Mouse (Mus musculus): ENCODE measurements at regions not wholly inside any gene's neighbourhood (a gene's known extent, or its start where the extent isn't known, plus 50 kb on each side); places are given as distances from the start of the nearest gene placed in this dataset.

DNA sequence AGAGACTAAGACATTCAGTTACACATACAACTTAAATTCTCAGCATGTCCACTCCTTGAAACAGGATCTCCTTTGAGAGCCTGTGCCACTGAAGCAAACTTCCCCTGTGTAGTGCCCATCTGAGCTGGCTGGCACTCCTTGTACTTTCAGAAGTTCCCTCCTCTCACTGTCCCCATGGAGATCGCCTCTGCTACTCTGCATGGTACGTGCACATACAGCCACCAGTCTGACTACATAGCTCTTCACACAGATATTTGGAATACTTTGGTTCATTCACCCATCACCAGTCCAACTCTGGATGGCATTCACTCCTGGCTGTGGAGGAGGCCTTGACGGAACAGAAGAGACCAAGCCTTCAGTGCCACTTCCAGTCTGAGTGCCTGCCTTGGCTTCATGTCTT is 79.8 kb upstream of the Pabpc6 start:
- Histone ChIP-seq H3K4me3 (no peak overlapping the region), H3K4me2 (replicated peaks) (no peak overlapping the region), H3K9ac (replicated peaks) (no peak overlapping the region), H3K4me1 (no peaks in the 10 kb centered on the region), H3K27me3 (no peaks in the 10 kb centered on the region), H3K36me3 (no peaks in the 10 kb centered on the region), H3K27ac (replicated peaks) (no peak overlapping the region), H3K9me3 (no peaks in the 10 kb centered on the region)
- no peak for ATAC-seq (replicated peaks)
- 99% methylated on average over 3 of the region's 3 CpGs for WGBS

DNA sequence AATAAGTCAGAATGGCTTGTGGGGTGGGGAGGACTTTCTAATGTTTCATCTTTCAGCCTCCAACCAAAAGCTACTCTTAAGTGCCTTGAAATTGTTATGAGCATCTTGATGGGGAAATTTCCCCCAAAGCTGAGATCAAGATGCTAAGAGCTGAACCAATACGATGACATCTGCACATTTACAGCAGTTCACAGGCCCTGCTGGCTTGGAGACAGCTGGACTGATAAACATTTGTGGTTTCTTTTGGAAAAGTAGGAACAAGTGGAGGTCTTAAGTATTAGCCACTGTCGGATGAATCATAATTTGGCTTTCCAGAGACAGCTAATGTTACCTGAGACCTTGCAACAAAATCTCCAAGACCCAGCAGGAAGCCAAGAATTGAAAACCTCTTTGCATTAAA is 78.4 kb upstream of the Pabpc6 start:
- no peak for ATAC-seq (replicated peaks)
- Histone ChIP-seq H3K4me2 (replicated peaks) (no peak overlapping the region), H3K36me3 (no peaks in the 10 kb centered on the region), H3K27ac (replicated peaks) (no peak overlapping the region), H3K9me3 (no peaks in the 10 kb centered on the region), H3K27me3 (no peaks in the 10 kb centered on the region), H3K4me1 (no peaks in the 10 kb centered on the region), H3K9ac (replicated peaks) (no peak overlapping the region), H3K4me3 (no peak overlapping the region)
- 90% methylated on average over 2 of the region's 2 CpGs for WGBS

DNA sequence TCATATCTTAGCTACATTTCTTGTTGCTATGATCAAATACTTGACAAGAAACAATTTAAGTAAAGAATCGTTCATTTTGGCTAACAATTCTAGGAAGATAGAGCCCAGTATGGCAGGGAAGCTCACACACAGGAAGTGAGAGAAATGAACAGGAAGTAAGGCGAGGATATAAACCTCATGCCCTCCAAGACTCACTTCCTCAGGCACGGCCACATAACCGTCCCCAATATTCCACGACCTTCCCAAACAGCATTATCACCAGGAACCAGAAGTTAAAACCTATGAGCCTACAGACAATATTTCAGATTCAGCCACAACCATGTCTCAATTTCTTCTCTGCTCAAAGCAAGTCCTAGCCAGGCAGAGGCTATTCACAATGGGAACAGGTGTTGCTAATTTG is 73.8 kb upstream of the Pabpc6 start:
- Histone ChIP-seq H3K9me3 (no peaks in the 10 kb centered on the region), H3K27ac (replicated peaks) (no peak overlapping the region), H3K4me2 (replicated peaks) (no peak overlapping the region), H3K4me1 (no peaks in the 10 kb centered on the region), H3K4me3 (no peak overlapping the region), H3K9ac (replicated peaks) (no peak overlapping the region), H3K36me3 (no peaks in the 10 kb centered on the region), H3K27me3 (no peaks in the 10 kb centered on the region)
- 91% methylated on average over 5 of the region's 5 CpGs for WGBS
- ATAC-seq (replicated peaks): no peak

DNA sequence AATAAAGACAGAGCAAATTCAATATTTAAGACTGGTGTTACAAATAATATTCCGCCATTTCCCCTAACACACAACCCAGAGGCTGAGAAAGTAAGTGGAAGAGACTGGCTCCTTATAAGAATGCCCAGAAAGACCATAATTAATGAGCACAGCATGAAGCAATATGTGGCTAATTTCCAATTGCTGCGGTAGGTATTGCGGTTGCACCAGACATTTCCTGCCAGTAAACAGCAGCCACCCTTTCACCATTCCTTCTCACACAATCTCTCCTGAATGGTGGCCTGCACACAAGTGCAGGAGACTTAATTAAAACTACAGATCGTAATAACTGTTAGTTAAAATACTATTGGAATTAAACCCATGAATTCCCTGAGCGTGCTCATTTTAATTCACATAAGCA is 71.8 kb upstream of the Pabpc6 start:
- WGBS: 56% methylated on average over 5 of the region's 5 CpGs
- H3K9me3 ChIP-seq: no peaks in the 10 kb centered on the region
- ATAC-seq (replicated peaks): no peak
- no peaks in the 10 kb centered on the region for H3K27me3 ChIP-seq
- no peak overlapping the region for H3K9ac ChIP-seq (replicated peaks)
- H3K27ac ChIP-seq (replicated peaks): no peak overlapping the region
- no peak overlapping the region for H3K4me3 ChIP-seq
- H3K4me1 ChIP-seq: no peaks in the 10 kb centered on the region
- no peak overlapping the region for H3K4me2 ChIP-seq (replicated peaks)
- H3K36me3 ChIP-seq: no peaks in the 10 kb centered on the region

DNA sequence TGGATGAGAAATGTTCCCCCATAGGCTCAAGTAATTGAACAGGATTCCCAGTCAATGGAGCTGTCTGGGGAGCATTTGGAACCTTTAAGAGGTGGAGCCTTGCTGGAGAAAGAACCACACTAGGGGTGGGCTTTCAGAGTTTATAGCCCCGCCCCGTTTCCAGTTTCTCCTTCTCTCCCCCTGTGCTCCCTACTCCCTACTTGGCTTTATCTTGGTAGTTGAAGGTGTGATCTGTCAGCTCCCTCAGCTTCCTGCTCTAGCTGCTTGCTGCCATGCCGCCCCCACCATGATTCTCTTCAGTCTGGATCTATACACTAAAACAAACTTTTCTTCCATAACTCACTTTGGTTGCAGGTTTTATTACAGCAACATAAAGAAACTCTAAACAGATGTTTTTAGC is 59.5 kb upstream of the Pabpc6 start:
- Histone ChIP-seq H3K27ac (replicated peaks) (no peak overlapping the region), H3K36me3 (no peaks in the 10 kb centered on the region), H3K27me3 (no peaks in the 10 kb centered on the region), H3K4me3 (no peak overlapping the region), H3K9me3 (no peaks in the 10 kb centered on the region), H3K9ac (replicated peaks) (no peak overlapping the region), H3K4me1 (peaks cover 19% of the 10 kb centered on the region), H3K4me2 (replicated peaks) (no peak overlapping the region)
- WGBS: 92% methylated on average over 3 of the region's 3 CpGs
- ATAC-seq (replicated peaks): no peak

DNA sequence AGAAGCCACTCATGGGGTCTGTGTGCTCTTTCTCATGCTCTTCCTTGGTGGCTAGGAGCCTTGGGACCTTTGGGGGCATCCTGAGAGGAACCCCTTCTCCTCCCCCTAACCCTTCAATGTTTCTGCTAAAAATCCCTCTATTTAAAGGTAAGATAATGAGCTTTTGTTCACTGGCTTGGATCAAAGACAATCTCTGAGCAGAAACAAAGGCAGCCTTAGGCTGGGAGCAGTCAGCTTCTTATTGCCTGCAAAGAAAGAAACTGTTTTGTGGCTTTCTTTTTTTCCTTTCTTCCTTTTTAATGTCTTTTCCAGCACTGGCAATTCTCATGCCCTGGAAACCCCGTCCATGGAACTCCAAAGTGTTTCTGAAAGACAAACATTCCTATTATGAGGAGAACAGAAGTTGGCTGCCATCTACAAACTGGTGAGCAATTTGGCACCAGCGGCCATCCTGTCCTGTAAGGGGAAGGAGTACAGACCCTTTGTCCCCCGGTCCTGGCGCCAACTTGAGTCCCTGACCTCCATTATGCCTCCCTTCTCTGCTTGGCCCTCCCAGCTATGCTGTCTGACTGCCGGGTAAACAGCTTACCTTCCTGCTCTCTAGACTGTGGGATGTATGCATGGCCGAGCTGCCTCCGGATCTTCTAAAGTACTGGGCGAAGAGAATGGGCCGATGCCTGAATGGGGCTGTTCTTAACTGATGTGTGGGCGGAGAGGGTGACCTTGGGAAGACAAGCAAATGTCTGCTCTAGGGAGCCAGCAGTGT is 56.4 kb upstream of the Pabpc6 start:
- Histone ChIP-seq H3K9ac (replicated peaks) (no peak overlapping the region), H3K36me3 (no peaks in the 10 kb centered on the region), H3K27me3 (no peaks in the 10 kb centered on the region), H3K9me3 (no peaks in the 10 kb centered on the region), H3K4me3 (no peak overlapping the region), H3K27ac (replicated peaks) (peak overlapping the region; percentile 58), H3K4me1 (peaks cover 32% of the 10 kb centered on the region), H3K4me2 (replicated peaks) (no peak overlapping the region)
- peak; percentile 88 for ATAC-seq (replicated peaks)
- WGBS: 7% methylated on average over 10 of the region's 10 CpGs

DNA sequence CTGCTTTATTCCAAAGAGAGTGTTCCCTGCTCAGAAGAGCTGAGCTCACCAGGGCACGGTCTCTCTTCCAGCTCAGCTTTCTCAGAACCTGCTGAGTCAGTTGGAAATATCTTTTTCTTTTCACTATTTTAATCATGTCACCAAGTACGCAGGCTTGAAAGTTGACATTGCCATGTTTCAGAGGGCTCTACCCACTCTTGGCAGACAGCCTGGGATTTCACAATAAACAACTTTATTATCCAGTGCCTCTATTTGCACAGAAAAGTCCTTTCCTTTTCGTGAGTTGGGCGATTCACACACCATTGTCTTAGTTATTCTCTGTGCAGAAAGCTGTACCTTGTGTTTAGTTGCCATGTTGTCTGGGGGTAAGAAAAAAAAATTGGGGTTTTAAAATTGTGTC is 54.0 kb upstream of the Pabpc6 start:
- no peaks in the 10 kb centered on the region for H3K9me3 ChIP-seq
- no peak overlapping the region for H3K4me2 ChIP-seq (replicated peaks)
- no peak for ATAC-seq (replicated peaks)
- H3K4me3 ChIP-seq: no peak overlapping the region
- WGBS: 12% methylated on average over 4 of the region's 4 CpGs
- H3K36me3 ChIP-seq: no peaks in the 10 kb centered on the region
- H3K27ac ChIP-seq (replicated peaks): peak overlapping the region; percentile 51; the same call in 1 of the 2 replicates
- H3K9ac ChIP-seq (replicated peaks): no peak overlapping the region
- peaks cover 32% of the 10 kb centered on the region for H3K4me1 ChIP-seq
- no peaks in the 10 kb centered on the region for H3K27me3 ChIP-seq

DNA sequence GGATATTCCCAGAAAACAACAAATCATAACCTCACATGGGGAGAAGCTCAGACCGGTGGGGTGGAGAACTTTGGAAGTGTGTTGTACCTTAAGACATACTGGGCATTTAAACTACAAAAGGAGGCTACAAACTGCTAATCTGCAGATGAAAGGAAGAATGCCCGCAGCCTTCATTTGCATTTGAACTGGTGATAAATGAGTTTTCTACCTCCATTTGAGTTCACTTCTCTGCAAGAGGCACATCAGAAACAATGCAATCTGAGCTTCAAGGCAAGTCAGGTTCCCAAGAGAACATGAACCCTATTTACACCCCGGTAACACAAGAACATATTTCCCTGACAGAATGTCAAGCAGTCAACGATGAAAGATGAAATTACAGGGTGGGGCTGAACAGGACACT is 53.2 kb upstream of the Pabpc6 start:
- no peaks in the 10 kb centered on the region for H3K36me3 ChIP-seq
- no peaks in the 10 kb centered on the region for H3K9me3 ChIP-seq
- ATAC-seq (replicated peaks): no peak
- no peak overlapping the region for H3K4me3 ChIP-seq
- whole genome bisulfite sequencing: 3% methylated on average over 4 of the region's 4 CpGs
- H3K27ac ChIP-seq (replicated peaks): no peak overlapping the region
- H3K4me1 ChIP-seq: peaks cover 32% of the 10 kb centered on the region
- no peaks in the 10 kb centered on the region for H3K27me3 ChIP-seq
- no peak overlapping the region for H3K4me2 ChIP-seq (replicated peaks)
- no peak overlapping the region for H3K9ac ChIP-seq (replicated peaks)

Measured in forebrain, embryonic 15.5 days (tissue).